Mouse (Mus musculus) testis, adult 2 months (tissue): ENCODE measurements around the gene Gm43552. TPM values are rescaled to one million over a fixed set of nuclear protein-coding genes. Genes with fewer than 3 reads are reported as not detected.
A peak's percentile ranks its signal among the peaks of the same experiment; 100 is the strongest.

Experiments used
- H3K27ac ChIP-seq: fragments of 200-500 bp; 2 replicates; pipeline ENCODE4 v1.5.1; 2012; ENCODE audit warnings: low read depth, low read length; ENCODE audit not compliant: control insufficient read depth, insufficient read depth
- H3K27me3 ChIP-seq: fragments of 200-500 bp; 2 replicates; pipeline ENCODE4 v1.6.1; 2012; ENCODE audit warnings: mild to moderate bottlenecking, low read length, moderate library complexity; ENCODE audit not compliant: control insufficient read depth, insufficient read depth
- H3K36me3 ChIP-seq: fragments of 200-500 bp; 2 replicates; pipeline ENCODE4 v1.6.1; 2012; ENCODE audit warnings: mild to moderate bottlenecking, low read length; ENCODE audit not compliant: control insufficient read depth, insufficient read depth
- H3K4me1 ChIP-seq: fragments of 200-500 bp; 2 replicates; pipeline ENCODE4 v1.6.1; 2012; ENCODE audit warnings: low read length; ENCODE audit not compliant: control insufficient read depth, insufficient read depth
- H3K4me3 ChIP-seq: fragments of 200-500 bp; 2 replicates; pipeline ENCODE4 v1.5.1; 2012; ENCODE audit warnings: low read depth, mild to moderate bottlenecking, low read length, moderate library complexity, mixed read lengths; ENCODE audit not compliant: control insufficient read depth
- CTCF ChIP-seq: fragments of 200-500 bp; IDR thresholded peaks from 2 replicates; pipeline ENCODE4 v1.5.1; 2012; ENCODE audit warnings: low read depth, mild to moderate bottlenecking, inconsistent platforms, low read length, moderate library complexity; ENCODE audit not compliant: control insufficient read depth, insufficient read depth, insufficient replicate concordance
- POLR2A ChIP-seq: fragments of 200-500 bp; IDR thresholded peaks from 2 replicates; pipeline ENCODE4 v1.6.1; 2012; ENCODE audit warnings: low read depth, mild to moderate bottlenecking, inconsistent platforms, low read length, moderate library complexity; ENCODE audit not compliant: control insufficient read depth
- polyA plus RNA-seq: library from polyadenylated mRNA; depleted of rRNA; stranded (reverse); fragments of >200 nt; gene quantifications from 2 replicates; pipeline ENCODE4 v1.2.3, GENCODE M21; 2012

Gm43552 gene
- polyA plus RNA-seq, 1 experiment = not detected

- TF ChIP-seq CTCF = no peak
- TF ChIP-seq POLR2A = no peak
- Histone ChIP-seq H3K27ac (no peak overlapping the region), H3K36me3 (no peaks in the 10 kb centered on the region), H3K4me1 (peaks cover 7% of the 10 kb centered on the region), H3K4me3 (peak overlapping the region; percentile 91), H3K27me3 (no peaks in the 10 kb centered on the region)
These were observed 57.9 kb downstream of the Gm43552 start for GRCm38 (mm10) chr5:65434471-65435362.

- no peak overlapping the region for H3K27ac ChIP-seq
- no peaks in the 10 kb centered on the region for H3K4me1 ChIP-seq
- H3K36me3 ChIP-seq = no peaks in the 10 kb centered on the region
- no peaks in the 10 kb centered on the region for H3K27me3 ChIP-seq
- H3K4me3 ChIP-seq = no peak overlapping the region
- no peak for TF ChIP-seq CTCF
- TF ChIP-seq POLR2A = no peak
These were observed 63.2 kb downstream of the Gm43552 start for GRCm38 (mm10) chr5:65429441-65429840.

GRCm38 (mm10) chr5:65428321-65428720, 64.3 kb downstream of the Gm43552 start:
- H3K36me3 ChIP-seq = no peaks in the 10 kb centered on the region
- no peak overlapping the region for H3K27ac ChIP-seq
- no peak overlapping the region for H3K4me3 ChIP-seq
- no peaks in the 10 kb centered on the region for H3K4me1 ChIP-seq
- TF ChIP-seq CTCF (no peak), POLR2A (no peak)
- no peaks in the 10 kb centered on the region for H3K27me3 ChIP-seq

- no peaks in the 10 kb centered on the region for H3K4me1 ChIP-seq
These were observed 67.4 kb downstream of the Gm43552 start for GRCm38 (mm10) chr5:65425251-65425650.

GRCm38 (mm10) chr5:65424215-65424614, 68.4 kb downstream of the Gm43552 start:
- TF ChIP-seq CTCF (no peak), POLR2A (no peak)
- Histone ChIP-seq H3K4me1 (no peaks in the 10 kb centered on the region), H3K36me3 (no peaks in the 10 kb centered on the region; the same call in 1 of the 2 replicates), H3K27ac (no peak overlapping the region), H3K4me3 (no peak overlapping the region), H3K27me3 (no peaks in the 10 kb centered on the region)

More at GRCm38 (mm10) chr5:65425251-65425650, 67.4 kb downstream of the Gm43552 start:
- H3K36me3 ChIP-seq = no peaks in the 10 kb centered on the region; the same call in 1 of the 2 replicates
- no peak overlapping the region for H3K27ac ChIP-seq
- no peaks in the 10 kb centered on the region for H3K27me3 ChIP-seq
- TF ChIP-seq POLR2A = no peak
- TF ChIP-seq CTCF = no peak
- no peak overlapping the region for H3K4me3 ChIP-seq

GRCm38 (mm10) chr5:65422803-65423202, 69.8 kb downstream of the Gm43552 start:
- Histone ChIP-seq H3K27me3 (no peaks in the 10 kb centered on the region), H3K27ac (no peak overlapping the region), H3K36me3 (no peaks in the 10 kb centered on the region; the same call in 1 of the 2 replicates)

GRCm38 (mm10) chr5:65420822-65421221, 71.8 kb downstream of the Gm43552 start:
- H3K27me3 ChIP-seq = no peaks in the 10 kb centered on the region
- no peak overlapping the region for H3K4me3 ChIP-seq
- no peaks in the 10 kb centered on the region; the same call in 1 of the 2 replicates for H3K36me3 ChIP-seq
- H3K4me1 ChIP-seq = no peaks in the 10 kb centered on the region; the same call in 1 of the 2 replicates
- H3K27ac ChIP-seq = no peak overlapping the region
- no peak for TF ChIP-seq POLR2A
- no peak for TF ChIP-seq CTCF

More at GRCm38 (mm10) chr5:65422803-65423202, 69.8 kb downstream of the Gm43552 start:
- Histone ChIP-seq H3K4me1 (no peaks in the 10 kb centered on the region), H3K4me3 (no peak overlapping the region)
- TF ChIP-seq CTCF (no peak), POLR2A (no peak)
